Comparison of ENCODE assay signal across 9 mouse cellular contexts in genomic region chr13:41283256-41283655, GRCm38 (mm10). TPM values are rescaled to one million over a fixed set of nuclear protein-coding genes. Genes with fewer than 3 reads are reported as not detected.
DNase-seq lines count a peak whose midpoint lies in the region; ATAC-seq and TF ChIP-seq lines count a peak whose summit lies in the region.
"Had no signal": no experiment of that assay in that cellular context is flagged by ENCODE, and none has a peak within 500 bp of the region (broad histone marks: within the 10 kb centered on the region; RNA-seq: fewer than 3 reads in every experiment).

No protein-coding gene starts in this region.

- TF ChIP-seq POLR2A in limb, embryonic 14.5 days (IDR thresholded peaks at IDR 0.05; ENCODE audit: borderline replicate concordance, extremely low read depth, insufficient read depth, insufficient read length) = no peak

- peak; percentile 71 for ATAC-seq in CD4-positive, CD25-positive, alpha-beta regulatory T cell, adult 4 months
- ATAC-seq in limb, embryonic 14.5 days (ENCODE audit: low FRiP score, low read depth) = no peak

- WGBS in limb, embryonic 14.5 days = 27% methylated on average over 5 of the region's 5 CpGs

- H3K4me1 ChIP-seq in limb, embryonic 14.5 days (ENCODE audit: control insufficient read depth, insufficient read depth, low read length) = no peaks in the 10 kb centered on the region

- no peaks in the 10 kb centered on the region for H3K36me3 ChIP-seq in limb, embryonic 14.5 days (ENCODE audit: control insufficient read depth, insufficient read depth, low read length)

- H3K27ac ChIP-seq in limb, embryonic 14.5 days (replicated peaks; ENCODE audit: low read depth, low read length) = no peak overlapping the region

- no peak overlapping the region for H3K9ac ChIP-seq in limb, embryonic 14.5 days (ENCODE audit: low read depth, low read length, severe bottlenecking)

- intact Hi-C loops in gastrocnemius, postnatal 14 days (cut with DNase I; ENCODE audit: low total_unique reads) = loop anchor here (5.0 kb wide), 1 partner anchor 289 kb away; no protein-coding TSS in a partner anchor

- DNase-seq in ZHBTc4 (ENCODE audit: low read depth, low spot score) = peak; percentile 83
- peak; percentile 44 to 72 for DNase-seq in cerebellum, postnatal 36 days
- peak; percentile 58 for DNase-seq in gastrocnemius, postnatal 14 days
- peak; percentile 84 for DNase-seq in kidney, adult 9 months
- peak; percentile 88 for DNase-seq in limb, embryonic 14.5 days (ENCODE audit: low spot score)
- DNase-seq in ovary, postnatal 36 days (ENCODE audit: low spot score) = peak; percentile 23
- DNase-seq in thymus, postnatal 25 days = peak; percentile 62

- H3K4me3 ChIP-seq in limb, embryonic 14.5 days (replicated peaks; ENCODE audit: low read length) = no peak overlapping the region

- H3K4me2 ChIP-seq in limb, embryonic 14.5 days (replicated peaks; ENCODE audit: low read depth, low read length, severe bottlenecking) = no peak overlapping the region

- H3K27me3 ChIP-seq in limb, embryonic 14.5 days (ENCODE audit: control insufficient read depth, insufficient read depth, low read length) = no peaks in the 10 kb centered on the region

- H3K9me3 ChIP-seq in limb, embryonic 14.5 days (ENCODE audit: control insufficient read depth, low read length) = no peaks in the 10 kb centered on the region

RNA-seq across cellular contexts. Expression of gene Gm17364, which starts 9.5 kb away (rescaled TPM):
- polyA plus RNA-seq in CD4-positive, CD25-positive, alpha-beta regulatory T cell, adult 4 months (2017; shearing (Covaris generic)) = not detected
- not detected for total RNA-seq in gastrocnemius, postnatal 14 days (2021)
- not detected in 2 replicates for polyA plus RNA-seq in limb, embryonic 14.5 days (2012; rRNA removed)
- polyA plus RNA-seq in limb, embryonic 14.5 days (2014; fragmentation: Nextera tagmentation; extraction: Ambion mirVana) = not detected in 2 replicates
- polyA plus RNA-seq: heart, embryonic 14.5 days had no signal

RNA-seq across cellular contexts. Expression of gene Smim13, which starts 33.6 kb away (rescaled TPM):
- polyA plus RNA-seq in CD4-positive, CD25-positive, alpha-beta regulatory T cell, adult 4 months (2017; shearing (Covaris generic)) = 1 to 10 TPM; 2.4 to 4.1 TPM
- total RNA-seq in gastrocnemius, postnatal 14 days (2021) = 10 to 100 TPM; 24.5 to 26.6 TPM
- polyA plus RNA-seq in limb, embryonic 14.5 days (2012; rRNA removed) = 12.3 and 13.4 TPM in 2 replicates
- 15.8 and 17.3 TPM in 2 replicates for polyA plus RNA-seq in limb, embryonic 14.5 days (2014; fragmentation: Nextera tagmentation; extraction: Ambion mirVana)

Comparison
In these comparisons a context has a peak if more than half of its experiments do, and no peak if none do; other contexts are left out.
1. DNase-seq: peak in every context shown above with its lines; median percentile 88 in limb, embryonic 14.5 days; 84 in kidney, adult 9 months; 83 in ZHBTc4; 62 in thymus, postnatal 25 days; 58 in cerebellum, postnatal 36 days; 58 in gastrocnemius, postnatal 14 days; 23 in ovary, postnatal 36 days.